Mouse (Mus musculus) bone marrow macrophage, adult 2 months (primary cell): ENCODE data around the gene Cenpm.

ENCODE experiments used
- CTCF ChIP-seq: IDR thresholded peaks from 2 replicates; pipeline ENCODE4 v1.5.1; 2012; ENCODE audit warnings: low read depth, mild to moderate bottlenecking, low read length, moderate library complexity
- POLR2A ChIP-seq: IDR thresholded peaks from 2 replicates; pipeline ENCODE4 v1.6.1; 2012; ENCODE audit warnings: mild to moderate bottlenecking, low read depth, low read length, borderline replicate concordance

GRCm38 (mm10) chr15:82274593-82274926 is 30.0 kb upstream of the Cenpm start, which contains the start of gene Sept3:
- TF ChIP-seq POLR2A (no peak), CTCF (no peak)
